Mouse (Mus musculus) stomach, embryonic 15.5 days (tissue): Measurements from ENCODE around the gene Phldb3. TPM values are rescaled to one million over a fixed set of nuclear protein-coding genes. Genes with fewer than 3 reads are reported as not detected.

ENCODE experiments used
- ATAC-seq: fragments of 200-750 bp; cut with Nextera tagmentation; 2 replicates; pipeline ENCODE4 v1.8.0; 2017; ENCODE audit warnings: low read depth, moderate number of reproducible peaks, moderate TSS enrichment; ENCODE audit not compliant: insufficient read depth, low FRiP score
- H3K27ac ChIP-seq: fragments of 300-500 bp; sonication (generic); 2 replicates; pipeline ENCODE4 v1.5.1; 2015; ENCODE audit warnings: mild to moderate bottlenecking, inconsistent platforms
- H3K27me3 ChIP-seq: fragments of 300-500 bp; sonication (generic); replicated peaks from 2 replicates; pipeline ENCODE4 v1.6.1; 2015; ENCODE audit warnings: inconsistent platforms
- H3K36me3 ChIP-seq: fragments of 300-500 bp; sonication (generic); 2 replicates; pipeline ENCODE4 v1.6.1; 2015; ENCODE audit warnings: inconsistent platforms
- H3K4me1 ChIP-seq: fragments of 300-500 bp; sonication (generic); 2 replicates; pipeline ENCODE4 v1.6.1; 2015; ENCODE audit warnings: inconsistent platforms
- H3K4me2 ChIP-seq: fragments of 300-500 bp; sonication (generic); 2 replicates; pipeline ENCODE4 v1.6.1; 2015; ENCODE audit warnings: mild to moderate bottlenecking, inconsistent platforms
- H3K4me3 ChIP-seq: fragments of 300-500 bp; sonication (generic); replicated peaks from 2 replicates; pipeline ENCODE4 v1.5.1; 2015; ENCODE audit warnings: inconsistent platforms
- H3K9ac ChIP-seq: fragments of 300-500 bp; sonication (generic); 2 replicates; pipeline ENCODE4 v1.6.1; 2015; ENCODE audit warnings: inconsistent platforms
- H3K9me3 ChIP-seq: fragments of 300-500 bp; sonication (generic); 2 replicates; pipeline ENCODE4 v1.6.1; 2016; ENCODE audit warnings: inconsistent platforms
- WGBS: fragments of 180-500 bp; shearing (Covaris S2); methylation state at CpG from one replicate; pipeline ENCODE4 v1.1.7; 2015; 5-methylcytosine and 5-hydroxymethylcytosine counted together
- polyA plus RNA-seq: library from polyadenylated mRNA; unstranded; fragments of >200 nt; fragmentation: Nextera tagmentation; extraction: Ambion mirVana; gene quantifications from 2 replicates; pipeline ENCODE4 v1.2.1, GENCODE M21; 2015

Phldb3 gene
- polyA plus RNA-seq, 1 experiment from 2014 or later: 0.54 TPM

DNA sequence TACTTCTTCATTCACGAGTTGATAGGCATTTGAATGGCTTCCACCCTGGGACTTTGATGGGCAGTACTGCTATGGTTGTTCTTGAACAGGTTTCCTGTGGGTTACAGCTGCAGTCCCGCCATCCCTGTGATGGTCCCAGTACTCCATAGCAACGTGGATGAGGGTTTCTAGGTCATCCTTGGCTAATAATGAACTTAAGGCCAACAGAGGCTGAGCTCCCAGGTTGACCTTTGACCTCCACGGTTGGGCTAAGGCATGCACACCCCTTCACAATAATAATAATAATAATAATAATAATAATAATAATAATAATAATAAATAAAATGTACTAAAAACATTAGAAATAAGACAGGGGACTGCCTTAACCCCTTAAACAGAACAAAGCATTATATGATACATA, 12.4 kb upstream of the Phldb3 start:
- peaks cover 20% of the 10 kb centered on the region for H3K4me1 ChIP-seq
- WGBS: 65% methylated on average over 4 of the region's 4 CpGs
- H3K4me3 ChIP-seq: no peak overlapping the region
- no peak overlapping the region for H3K4me2 ChIP-seq
- no peak overlapping the region for H3K27ac ChIP-seq
- ATAC-seq: no peak
- H3K9me3 ChIP-seq: no peaks in the 10 kb centered on the region
- no peak overlapping the region for H3K9ac ChIP-seq
- no peaks in the 10 kb centered on the region for H3K27me3 ChIP-seq
- H3K36me3 ChIP-seq: no peaks in the 10 kb centered on the region

DNA sequence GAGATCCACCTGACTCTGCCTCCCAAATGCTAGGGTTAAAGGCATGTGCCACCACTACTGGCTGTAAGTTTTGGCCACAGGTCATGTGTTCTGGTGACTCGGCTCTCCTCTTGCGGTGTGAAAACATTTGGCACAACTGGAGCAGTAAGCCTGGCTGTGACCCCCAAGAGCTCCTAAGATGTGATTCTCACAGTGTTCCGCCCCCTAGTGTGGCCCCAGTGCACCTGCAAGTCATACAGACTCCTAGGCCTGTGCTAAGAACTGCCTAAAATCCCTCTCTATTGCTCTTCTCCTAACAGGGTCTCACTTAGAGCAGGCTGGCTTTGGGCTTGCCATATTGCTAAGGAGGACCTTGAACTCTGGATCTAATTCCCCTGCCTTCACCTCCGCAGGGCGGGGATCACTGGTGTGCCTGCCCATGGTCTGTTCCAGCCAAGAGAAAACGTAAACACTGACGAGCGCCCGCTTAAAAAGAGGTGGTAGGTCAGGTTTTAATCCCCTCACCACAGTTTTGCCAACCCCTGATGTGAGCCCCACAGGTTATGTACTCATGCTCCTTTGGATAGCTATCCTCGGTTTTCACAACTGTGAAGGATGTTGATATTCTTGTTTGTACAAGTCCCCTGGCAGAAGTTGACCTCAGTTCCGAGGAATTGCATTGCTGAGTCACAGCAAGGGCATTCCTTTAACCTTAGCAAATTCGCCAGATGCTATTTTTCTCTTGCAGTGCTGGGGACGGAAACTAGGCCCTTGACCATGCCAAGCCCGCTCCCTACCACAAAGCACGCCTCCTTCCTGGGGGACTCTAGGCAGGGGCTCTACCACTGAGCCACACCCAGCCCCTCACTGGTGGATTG, 11.1 kb upstream of the Phldb3 start:
- 61% methylated on average over 15 of the region's 15 CpGs for WGBS

DNA sequence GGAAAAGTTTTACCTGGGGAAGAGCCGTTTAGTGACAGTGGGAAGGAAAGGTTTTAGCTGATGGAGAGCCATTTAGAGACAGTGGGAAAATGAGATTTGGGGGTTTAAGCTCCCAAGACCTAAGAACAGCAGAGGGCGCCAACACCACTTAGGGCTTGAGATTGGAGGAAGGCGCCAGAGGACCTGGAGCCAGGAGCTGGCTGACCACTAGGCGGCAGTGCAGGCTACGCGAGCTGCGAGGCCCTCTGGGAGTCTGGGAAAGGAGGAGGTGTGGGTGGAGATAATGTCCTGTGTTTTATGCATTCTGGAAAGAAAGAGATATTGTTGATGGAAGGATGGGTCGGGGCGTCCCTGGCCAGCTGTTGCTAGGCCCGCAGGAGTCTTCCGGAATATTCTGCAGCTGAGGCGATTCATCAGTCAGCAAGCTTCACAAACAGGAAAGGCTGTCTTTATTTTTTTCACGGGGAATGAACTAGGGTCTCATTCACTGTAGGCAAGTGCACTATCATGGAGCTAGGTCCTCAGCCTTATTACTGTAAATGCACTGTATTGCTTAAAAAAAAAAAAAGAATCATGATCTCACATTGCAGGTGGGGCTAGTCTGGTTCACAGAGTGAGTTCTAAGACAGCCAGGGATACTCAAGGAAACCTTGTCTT, 9.5 kb upstream of the Phldb3 start:
- Histone ChIP-seq H3K9ac (no peak overlapping the region), H3K4me1 (peaks cover 3% of the 10 kb centered on the region; the same call in 1 of the 2 replicates), H3K4me3 (no peak overlapping the region), H3K36me3 (no peaks in the 10 kb centered on the region), H3K27ac (no peak overlapping the region), H3K27me3 (no peaks in the 10 kb centered on the region), H3K4me2 (peak overlapping the region; percentile 42), H3K9me3 (no peaks in the 10 kb centered on the region)
- peak; percentile 71; the same call in 1 of the 2 replicates for ATAC-seq
- WGBS: 4% methylated on average over 13 of the region's 13 CpGs

More for the DNA sequence above, 11.1 kb upstream of the Phldb3 start:
- Histone ChIP-seq H3K4me1 (peaks cover 13% of the 10 kb centered on the region), H3K9me3 (no peaks in the 10 kb centered on the region), H3K36me3 (no peaks in the 10 kb centered on the region), H3K4me2 (no peak overlapping the region), H3K4me3 (no peak overlapping the region), H3K9ac (no peak overlapping the region), H3K27ac (peak overlapping the region; percentile 0; the same call in 1 of the 2 replicates), H3K27me3 (no peaks in the 10 kb centered on the region)
- ATAC-seq: no peak

DNA sequence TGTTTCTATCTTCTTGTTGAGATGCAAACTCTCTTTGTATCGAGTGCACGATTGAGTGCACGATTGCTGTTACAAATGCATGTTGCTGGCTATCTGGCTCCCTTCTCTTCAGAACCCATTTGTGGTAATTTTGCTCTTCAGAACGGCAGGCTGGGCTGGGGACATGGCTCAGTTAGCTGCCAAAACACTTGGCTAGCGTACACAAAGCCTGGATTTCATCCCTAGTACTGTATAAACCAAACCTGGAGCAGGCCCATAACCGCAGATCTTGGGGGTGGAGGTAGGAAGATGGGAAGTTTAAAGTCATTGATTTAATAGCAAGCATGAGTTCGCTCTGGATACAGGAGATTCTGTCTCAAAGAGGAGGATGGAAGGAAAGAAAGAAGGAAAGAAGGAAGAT, 5.0 kb upstream of the Phldb3 start:
- Histone ChIP-seq H3K36me3 (no peaks in the 10 kb centered on the region), H3K27me3 (0 out of 2 replicates have a peak, but pooled peaks cover 5% of the 10 kb centered on the region), H3K4me2 (no peak overlapping the region), H3K4me1 (peaks cover 9% of the 10 kb centered on the region), H3K9me3 (no peaks in the 10 kb centered on the region), H3K27ac (no peak overlapping the region), H3K9ac (no peak overlapping the region), H3K4me3 (no peak overlapping the region)
- ATAC-seq: no peak
- 74% methylated on average over 7 of the region's 7 CpGs for WGBS

DNA sequence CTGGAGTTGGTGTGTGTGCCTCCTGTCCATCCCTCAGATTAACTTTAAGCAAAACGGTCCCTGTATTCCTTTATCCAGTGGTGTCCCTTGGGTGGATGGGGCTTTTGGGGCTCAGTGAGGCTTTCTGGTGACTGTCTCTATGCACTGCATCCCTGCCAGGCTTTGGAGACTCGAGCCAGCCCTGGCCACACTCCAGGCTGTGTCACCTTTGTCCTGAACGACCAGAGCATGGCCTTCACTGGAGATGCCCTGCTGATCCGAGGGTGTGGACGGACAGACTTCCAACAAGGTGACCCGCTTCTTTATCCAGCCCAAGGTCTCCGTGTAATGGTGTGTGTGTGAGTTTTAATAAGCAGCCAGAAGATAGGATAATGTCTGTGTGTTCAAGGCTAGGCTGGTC, 4.5 kb upstream of the Phldb3 start:
- Histone ChIP-seq H3K36me3 (no peaks in the 10 kb centered on the region), H3K27me3 (peaks cover 5% of the 10 kb centered on the region; the same call in 1 of the 2 replicates), H3K27ac (no peak overlapping the region), H3K4me1 (peaks cover 12% of the 10 kb centered on the region), H3K9ac (no peak overlapping the region), H3K4me2 (no peak overlapping the region), H3K4me3 (no peak overlapping the region), H3K9me3 (no peaks in the 10 kb centered on the region)
- no peak for ATAC-seq
- 85% methylated on average over 7 of the region's 7 CpGs for WGBS

DNA sequence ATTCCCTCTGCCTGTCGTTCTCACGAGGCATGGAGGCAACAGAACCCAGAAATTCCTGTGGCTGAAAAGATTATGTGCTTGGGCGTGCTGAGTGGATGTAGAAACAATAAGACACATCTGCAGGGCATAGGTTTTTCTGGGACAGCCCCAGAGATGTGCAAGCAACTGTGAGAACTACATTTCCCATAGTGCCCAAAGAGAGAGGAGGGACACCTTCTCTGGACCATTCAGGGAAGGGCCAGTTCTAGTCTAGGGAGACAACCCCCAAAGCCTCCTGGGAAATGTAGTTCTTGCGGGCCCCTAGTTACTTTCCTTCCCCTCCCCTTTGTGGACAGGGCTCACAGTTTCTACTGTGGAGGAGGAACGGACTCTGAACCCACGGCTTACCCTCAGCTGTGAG, 2.5 kb upstream of the Phldb3 start:
- WGBS: 51% methylated on average over 6 of the region's 6 CpGs
- no peak overlapping the region for H3K4me2 ChIP-seq
- peak; percentile 72 for ATAC-seq
- peaks cover 18% of the 10 kb centered on the region for H3K4me1 ChIP-seq
- no peaks in the 10 kb centered on the region for H3K36me3 ChIP-seq
- no peaks in the 10 kb centered on the region for H3K9me3 ChIP-seq
- H3K27ac ChIP-seq: no peak overlapping the region
- peaks cover 21% of the 10 kb centered on the region; the same call in 1 of the 2 replicates for H3K27me3 ChIP-seq
- no peak overlapping the region for H3K9ac ChIP-seq
- no peak overlapping the region for H3K4me3 ChIP-seq

DNA sequence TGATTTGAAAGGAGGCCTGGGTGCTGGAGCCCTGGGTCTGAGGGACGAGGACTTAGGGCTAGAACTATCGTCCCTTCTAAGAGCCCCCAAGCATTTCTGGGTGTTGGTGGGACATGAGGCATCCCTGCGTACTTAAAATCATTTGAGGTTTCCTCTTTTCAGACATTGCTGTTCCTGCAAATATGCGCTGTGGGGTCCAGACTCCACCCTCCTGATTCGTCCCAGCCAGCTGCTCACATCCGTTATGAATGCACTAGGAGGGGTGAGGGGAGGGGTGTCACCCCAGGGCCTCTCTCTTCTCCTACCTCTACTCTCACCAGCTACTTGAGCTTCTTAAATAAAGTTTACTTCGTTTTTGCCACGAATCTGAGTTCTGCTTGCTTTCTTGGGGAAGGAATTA, 2.0 kb upstream of the Phldb3 start:
- Histone ChIP-seq H3K9me3 (no peaks in the 10 kb centered on the region), H3K36me3 (no peaks in the 10 kb centered on the region), H3K4me2 (no peak overlapping the region), H3K27me3 (peaks cover 21% of the 10 kb centered on the region; the same call in 1 of the 2 replicates), H3K4me1 (peaks cover 18% of the 10 kb centered on the region), H3K9ac (no peak overlapping the region), H3K27ac (no peak overlapping the region), H3K4me3 (no peak overlapping the region)
- 70% methylated on average over 8 of the region's 8 CpGs for WGBS
- ATAC-seq: no peak

DNA sequence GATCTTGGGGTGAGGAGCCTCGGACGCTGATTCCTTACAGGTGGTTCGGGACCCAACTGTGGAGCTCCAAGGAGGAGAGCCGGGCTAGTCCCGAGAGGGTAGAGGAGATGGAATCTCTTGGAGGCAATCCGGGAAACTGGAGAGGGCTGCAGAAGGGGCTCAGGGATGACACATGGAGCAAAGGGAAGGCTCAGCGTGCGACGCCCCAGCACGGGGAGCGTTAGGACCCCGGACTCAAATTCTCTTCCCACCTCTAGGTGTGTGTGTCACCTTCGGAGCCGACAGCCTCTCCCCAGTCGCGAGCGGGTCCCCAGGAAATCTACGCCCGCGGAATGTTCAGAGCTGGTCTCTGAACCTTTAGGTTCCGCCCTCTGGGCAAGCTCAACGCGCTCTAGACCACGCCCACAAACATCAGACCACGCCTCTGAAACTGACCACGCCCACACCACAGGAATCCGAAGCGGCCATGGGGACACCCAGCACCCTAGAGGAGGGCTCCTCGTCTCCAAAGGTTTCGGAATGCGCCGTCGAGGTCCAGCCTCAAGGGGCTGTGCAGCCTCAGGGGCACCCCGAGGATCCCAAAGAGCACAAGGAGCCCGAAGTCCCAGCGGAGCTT, 424 bp downstream of the Phldb3 start:
- Histone ChIP-seq H3K4me3 (peak overlapping the region; percentile 60), H3K4me1 (peaks cover 18% of the 10 kb centered on the region), H3K9ac (peak overlapping the region; percentile 50; the same call in 1 of the 2 replicates), H3K9me3 (no peaks in the 10 kb centered on the region), H3K4me2 (peak overlapping the region; percentile 92), H3K27ac (peak overlapping the region; percentile 90), H3K27me3 (peaks cover 21% of the 10 kb centered on the region; the same call in 1 of the 2 replicates), H3K36me3 (no peaks in the 10 kb centered on the region)
- ATAC-seq: peak; percentile 73
- WGBS: under 1% methylated on average over 36 of the region's 36 CpGs

DNA sequence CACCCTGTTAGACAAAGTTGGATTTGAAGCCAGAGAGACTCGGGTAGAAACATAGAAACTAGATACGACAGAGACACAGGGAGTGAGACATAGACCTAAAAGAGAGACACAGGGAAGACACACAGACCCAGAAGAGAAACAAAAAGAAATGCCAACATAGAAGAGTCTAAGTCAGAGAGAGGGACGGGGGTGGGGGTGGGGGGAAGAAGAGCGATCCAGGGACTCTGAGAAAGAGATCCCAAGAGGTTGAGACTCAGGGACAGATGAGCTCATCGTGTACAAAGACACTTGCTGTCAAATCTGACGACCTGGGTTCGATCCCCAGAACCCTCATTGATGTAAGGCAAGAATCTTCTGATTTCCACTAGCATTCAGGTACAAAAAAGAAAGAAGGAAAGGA, 1.1 kb downstream of the Phldb3 start:
- Histone ChIP-seq H3K27ac (no peak overlapping the region), H3K36me3 (no peaks in the 10 kb centered on the region), H3K9ac (no peak overlapping the region; the same call in 1 of the 2 replicates), H3K4me2 (peak overlapping the region; percentile 92), H3K4me3 (peak overlapping the region; percentile 60), H3K9me3 (no peaks in the 10 kb centered on the region), H3K4me1 (peaks cover 18% of the 10 kb centered on the region), H3K27me3 (peaks cover 21% of the 10 kb centered on the region; the same call in 1 of the 2 replicates)
- no peak for ATAC-seq
- 13% methylated on average over 7 of the region's 7 CpGs for WGBS

DNA sequence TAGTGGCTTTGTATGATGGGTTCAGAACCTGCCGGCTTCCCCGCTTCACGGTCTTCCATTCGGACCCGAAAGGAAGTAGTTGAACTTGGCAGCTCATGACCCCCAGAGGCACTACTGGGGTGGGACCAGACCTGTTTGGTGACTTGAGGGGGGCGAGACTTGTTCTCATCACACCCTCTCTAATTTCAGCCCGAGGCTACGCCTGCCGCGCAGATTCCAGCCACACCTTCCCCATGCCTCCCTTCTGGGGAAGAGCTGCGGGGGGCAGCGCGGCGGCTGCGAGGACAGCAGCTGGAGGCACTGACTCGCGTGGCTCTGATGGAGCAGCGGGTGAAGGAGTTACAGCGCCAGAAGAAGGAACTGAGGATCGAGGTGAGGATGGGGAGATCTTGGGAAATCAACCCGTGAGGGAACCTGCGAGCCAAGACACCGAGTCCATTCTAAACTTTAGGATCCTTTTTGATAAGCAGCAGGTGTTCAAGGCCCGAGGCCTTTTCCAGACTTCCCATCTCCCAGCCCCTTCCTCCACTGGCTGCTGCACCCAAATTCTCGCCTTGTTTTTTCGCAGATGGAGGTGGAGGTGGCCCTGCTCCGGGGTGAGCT, 1.8 kb downstream of the Phldb3 start:
- Histone ChIP-seq H3K9ac (no peak overlapping the region), H3K4me2 (peak overlapping the region; percentile 47), H3K4me3 (peak overlapping the region; percentile 24), H3K27me3 (peaks cover 21% of the 10 kb centered on the region; the same call in 1 of the 2 replicates), H3K4me1 (peaks cover 18% of the 10 kb centered on the region), H3K9me3 (no peaks in the 10 kb centered on the region), H3K27ac (no peak overlapping the region), H3K36me3 (no peaks in the 10 kb centered on the region)
- 4% methylated on average over 27 of the region's 27 CpGs for WGBS
- ATAC-seq: no peak

DNA sequence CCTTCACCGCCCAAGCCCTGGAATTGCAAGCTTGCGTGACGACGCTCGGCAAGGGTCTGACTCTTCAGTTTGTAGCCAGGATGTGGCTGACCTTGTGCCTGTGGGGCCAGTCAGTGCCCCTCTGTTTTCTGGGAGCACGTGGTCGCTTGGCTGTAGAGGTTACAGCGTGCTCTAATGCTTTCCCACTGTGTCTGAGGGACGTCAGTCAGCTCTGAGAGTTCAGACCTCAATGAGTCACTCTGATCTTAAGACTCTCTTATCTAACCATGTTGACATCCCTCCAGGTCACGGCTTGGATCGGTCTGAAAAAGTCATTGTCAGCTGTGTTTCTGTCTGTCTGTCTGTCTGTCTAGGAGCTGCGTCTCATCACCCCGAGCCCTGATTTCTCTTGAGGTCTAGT, 4.3 kb downstream of the Phldb3 start:
- H3K9ac ChIP-seq: no peak overlapping the region
- peaks cover 21% of the 10 kb centered on the region; the same call in 1 of the 2 replicates for H3K27me3 ChIP-seq
- H3K27ac ChIP-seq: no peak overlapping the region
- H3K9me3 ChIP-seq: no peaks in the 10 kb centered on the region
- no peaks in the 10 kb centered on the region; the same call in 1 of the 2 replicates for H3K36me3 ChIP-seq
- no peak for ATAC-seq
- H3K4me3 ChIP-seq: no peak overlapping the region
- peaks cover 18% of the 10 kb centered on the region for H3K4me1 ChIP-seq
- no peak overlapping the region for H3K4me2 ChIP-seq
- 67% methylated on average over 13 of the region's 13 CpGs for WGBS
